9 mouse cellular contexts compared by ENCODE assay signal in genomic region chr11:59811211-59811610, GRCm38 (mm10). TPM values are rescaled to one million over a fixed set of nuclear protein-coding genes. Genes with fewer than 3 reads are reported as not detected.
DNase-seq lines count a peak whose midpoint lies in the region; ATAC-seq and TF ChIP-seq lines count a peak whose summit lies in the region.
"Had no signal": no experiment of that assay in that cellular context is flagged by ENCODE, and none has a peak within 500 bp of the region (broad histone marks: within the 10 kb centered on the region; RNA-seq: fewer than 3 reads in every experiment).

No protein-coding gene starts in this region.

- peak overlapping the region; percentile 73 for H3K4me3 ChIP-seq in gastrocnemius, adult 2 months
- no peak overlapping the region for H3K4me3 ChIP-seq in stomach, embryonic 14.5 days (ENCODE audit: low read depth, low read length)
- no peak overlapping the region for H3K4me3 ChIP-seq in stomach, postnatal 0 days (ENCODE audit: low read depth, low read length)
- no peak overlapping the region for H3K4me3 ChIP-seq in limb, embryonic 14.5 days (replicated peaks; ENCODE audit: low read length)

- TF ChIP-seq POLR2A in limb, embryonic 14.5 days (IDR thresholded peaks at IDR 0.05; ENCODE audit: borderline replicate concordance, extremely low read depth, insufficient read depth, insufficient read length) = no peak

- no peaks in the 10 kb centered on the region for H3K27me3 ChIP-seq in stomach, embryonic 14.5 days (ENCODE audit: control insufficient read depth, insufficient read depth, low read length)
- H3K27me3 ChIP-seq in stomach, postnatal 0 days (ENCODE audit: control insufficient read depth, insufficient read depth, low read length) = no peaks in the 10 kb centered on the region
- no peaks in the 10 kb centered on the region for H3K27me3 ChIP-seq in limb, embryonic 14.5 days (ENCODE audit: control insufficient read depth, insufficient read depth, low read length)
- H3K27me3 ChIP-seq: heart, embryonic 15.5 days had no signal

- no peak for TF ChIP-seq CTCF in gastrocnemius, adult 2 months (IDR thresholded peaks at IDR 0.05)
- no peak for TF ChIP-seq CTCF in stomach, postnatal 0 days (IDR thresholded peaks at IDR 0.05; ENCODE audit: low read depth)

- TF ChIP-seq EP300 in stomach, postnatal 0 days (optimal IDR thresholded peaks at IDR 0.05) = no peak

- H3K4me2 ChIP-seq in stomach, embryonic 14.5 days (replicated peaks; ENCODE audit: low read depth, low read length) = 0 out of 2 replicates have a peak overlapping the region, but pooled peaks have one; percentile 80
- no peak overlapping the region for H3K4me2 ChIP-seq in stomach, postnatal 0 days (replicated peaks; ENCODE audit: low read depth)
- no peak overlapping the region for H3K4me2 ChIP-seq in limb, embryonic 14.5 days (replicated peaks; ENCODE audit: low read depth, low read length, severe bottlenecking)

- no peak overlapping the region for H3K9ac ChIP-seq in stomach, embryonic 14.5 days (replicated peaks; ENCODE audit: low read depth, low read length)
- no peak overlapping the region for H3K9ac ChIP-seq in stomach, postnatal 0 days (ENCODE audit: low read length)
- no peak overlapping the region for H3K9ac ChIP-seq in limb, embryonic 14.5 days (ENCODE audit: low read depth, low read length, severe bottlenecking)
- H3K9ac ChIP-seq: heart, embryonic 15.5 days had no signal

- peak overlapping the region; percentile 100 for H3K27ac ChIP-seq in gastrocnemius, adult 2 months
- H3K27ac ChIP-seq in stomach, embryonic 14.5 days (ENCODE audit: low read length) = no peak overlapping the region
- H3K27ac ChIP-seq in stomach, postnatal 0 days (replicated peaks) = no peak overlapping the region; the same call in 1 of the 2 replicates
- H3K27ac ChIP-seq in limb, embryonic 14.5 days (replicated peaks; ENCODE audit: low read depth, low read length) = no peak overlapping the region; the same call in 1 of the 2 replicates

- 53% methylated on average over 4 of the region's 4 CpGs for WGBS in stomach, embryonic 14.5 days
- WGBS in stomach, postnatal 0 days = 46% methylated on average over 4 of the region's 4 CpGs
- 58% methylated on average over 4 of the region's 4 CpGs for WGBS in limb, embryonic 14.5 days

- intact Hi-C loops in gastrocnemius, adult 2 months (cut with DNase I) = no loop called here

- peaks cover 15% of the 10 kb centered on the region for H3K4me1 ChIP-seq in stomach, embryonic 14.5 days (ENCODE audit: control insufficient read depth, insufficient read depth, low read length)
- H3K4me1 ChIP-seq in stomach, postnatal 0 days (replicated peaks; ENCODE audit: control insufficient read depth, insufficient read depth) = 0 out of 2 replicates have a peak, but pooled peaks cover 5% of the 10 kb centered on the region
- peaks cover 8% of the 10 kb centered on the region for H3K4me1 ChIP-seq in limb, embryonic 14.5 days (ENCODE audit: control insufficient read depth, insufficient read depth, low read length)

- peaks cover 19% of the 10 kb centered on the region for H3K36me3 ChIP-seq in stomach, embryonic 14.5 days (ENCODE audit: control insufficient read depth, insufficient read depth, low read length)
- peaks cover 8% of the 10 kb centered on the region; the same call in 1 of the 2 replicates for H3K36me3 ChIP-seq in stomach, postnatal 0 days (ENCODE audit: control insufficient read depth, insufficient read depth, low read length)
- peaks cover 19% of the 10 kb centered on the region for H3K36me3 ChIP-seq in limb, embryonic 14.5 days (ENCODE audit: control insufficient read depth, insufficient read depth, low read length)

- no peaks in the 10 kb centered on the region for H3K9me3 ChIP-seq in stomach, embryonic 14.5 days (ENCODE audit: control insufficient read depth, low read depth, low read length)
- H3K9me3 ChIP-seq in stomach, postnatal 0 days (ENCODE audit: control insufficient read depth, low read length) = no peaks in the 10 kb centered on the region
- H3K9me3 ChIP-seq in limb, embryonic 14.5 days (ENCODE audit: control insufficient read depth, low read length) = no peaks in the 10 kb centered on the region
- H3K9me3 ChIP-seq: heart, embryonic 15.5 days had no signal

- ATAC-seq in stomach, embryonic 14.5 days (ENCODE audit: insufficient number of reproducible peaks, insufficient read depth, low FRiP score, low read depth) = no peak
- ATAC-seq in stomach, postnatal 0 days (ENCODE audit: low FRiP score, low TSS enrichment) = no peak
- no peak for ATAC-seq in limb, embryonic 14.5 days (ENCODE audit: low FRiP score, low read depth)

- DNase-seq in gastrocnemius, adult 2 months = no peak
- DNase-seq in gastrocnemius, adult 18-20 months (ENCODE audit: low spot score) = no peak
- DNase-seq in stomach, postnatal 0 days (ENCODE audit: low spot score) = no peak
- peak; percentile 21 for DNase-seq in limb, embryonic 14.5 days (ENCODE audit: low spot score)
- no peak for DNase-seq in thymus, postnatal 4 days
- DNase-seq in right cerebral cortex, postnatal 36 days (ENCODE audit: low spot score in 2 of 2) = no peak
- no peak for DNase-seq in lung, adult 18-20 months

RNA-seq across cellular contexts. Expression of gene Flcn, which starts 1.4 kb away (rescaled TPM):
- 10 to 100 TPM; 46.3 to 51.3 TPM for total RNA-seq in gastrocnemius, adult 2 months (2021)
- total RNA-seq in gastrocnemius, adult 18-20 months (2021) = 10 to 100 TPM; 40.9 to 53.0 TPM
- 25.2 and 31.5 TPM in 2 replicates for polyA plus RNA-seq in stomach, embryonic 14.5 days (2014; fragmentation: Nextera tagmentation; extraction: Ambion mirVana)
- polyA plus RNA-seq in stomach, postnatal 0 days (2015; fragmentation: Nextera tagmentation; extraction: Ambion mirVana) = 16.1 and 16.9 TPM in 2 replicates
- polyA plus RNA-seq in limb, embryonic 14.5 days (2012; rRNA removed) = 51.1 and 63.5 TPM in 2 replicates
- 27.6 and 33.1 TPM in 2 replicates for polyA plus RNA-seq in limb, embryonic 14.5 days (2014; fragmentation: Nextera tagmentation; extraction: Ambion mirVana)

RNA-seq across cellular contexts. Expression of gene Pld6, which starts 23.8 kb away (rescaled TPM):
- not detected for total RNA-seq in gastrocnemius, adult 2 months (2021)
- total RNA-seq in gastrocnemius, adult 18-20 months (2021) = not detected
- 1.7 and 2.5 TPM in 2 replicates for polyA plus RNA-seq in stomach, embryonic 14.5 days (2014; fragmentation: Nextera tagmentation; extraction: Ambion mirVana)
- 5.9 and 6.7 TPM in 2 replicates for polyA plus RNA-seq in stomach, postnatal 0 days (2015; fragmentation: Nextera tagmentation; extraction: Ambion mirVana)
- 5.1 and 5.9 TPM in 2 replicates for polyA plus RNA-seq in limb, embryonic 14.5 days (2012; rRNA removed)
- polyA plus RNA-seq in limb, embryonic 14.5 days (2014; fragmentation: Nextera tagmentation; extraction: Ambion mirVana) = 0.58 and 1.4 TPM in 2 replicates

RNA-seq across cellular contexts. Expression of gene Nt5m, which starts 28.0 kb away (rescaled TPM):
- 10 to 100 TPM; 17.8 to 22.2 TPM for total RNA-seq in gastrocnemius, adult 2 months (2021)
- 10 to 100 TPM; 18.9 to 19.3 TPM for total RNA-seq in gastrocnemius, adult 18-20 months (2021)
- polyA plus RNA-seq in stomach, embryonic 14.5 days (2014; fragmentation: Nextera tagmentation; extraction: Ambion mirVana) = 31.6 and 36.6 TPM in 2 replicates
- polyA plus RNA-seq in stomach, postnatal 0 days (2015; fragmentation: Nextera tagmentation; extraction: Ambion mirVana) = 21.9 and 23.4 TPM in 2 replicates
- polyA plus RNA-seq in limb, embryonic 14.5 days (2012; rRNA removed) = 39.7 and 47.3 TPM in 2 replicates
- polyA plus RNA-seq in limb, embryonic 14.5 days (2014; fragmentation: Nextera tagmentation; extraction: Ambion mirVana) = 41.9 and 43.1 TPM in 2 replicates

RNA-seq across cellular contexts. Expression of gene Cops3, which starts 28.4 kb away (rescaled TPM):
- total RNA-seq in gastrocnemius, adult 2 months (2021) = 10 to 100 TPM; 84.8 to 89.9 TPM
- total RNA-seq in gastrocnemius, adult 18-20 months (2021) = 10 to 100 TPM; 85.3 to 89.1 TPM
- polyA plus RNA-seq in stomach, embryonic 14.5 days (2014; fragmentation: Nextera tagmentation; extraction: Ambion mirVana) = 206 and 221 TPM in 2 replicates
- 90.8 and 92.8 TPM in 2 replicates for polyA plus RNA-seq in stomach, postnatal 0 days (2015; fragmentation: Nextera tagmentation; extraction: Ambion mirVana)
- polyA plus RNA-seq in limb, embryonic 14.5 days (2012; rRNA removed) = 70.6 and 84.2 TPM in 2 replicates
- 192 and 198 TPM in 2 replicates for polyA plus RNA-seq in limb, embryonic 14.5 days (2014; fragmentation: Nextera tagmentation; extraction: Ambion mirVana)
